Comparison of ENCODE assay signal across 10 mouse cellular contexts in the genomic region with DNA sequence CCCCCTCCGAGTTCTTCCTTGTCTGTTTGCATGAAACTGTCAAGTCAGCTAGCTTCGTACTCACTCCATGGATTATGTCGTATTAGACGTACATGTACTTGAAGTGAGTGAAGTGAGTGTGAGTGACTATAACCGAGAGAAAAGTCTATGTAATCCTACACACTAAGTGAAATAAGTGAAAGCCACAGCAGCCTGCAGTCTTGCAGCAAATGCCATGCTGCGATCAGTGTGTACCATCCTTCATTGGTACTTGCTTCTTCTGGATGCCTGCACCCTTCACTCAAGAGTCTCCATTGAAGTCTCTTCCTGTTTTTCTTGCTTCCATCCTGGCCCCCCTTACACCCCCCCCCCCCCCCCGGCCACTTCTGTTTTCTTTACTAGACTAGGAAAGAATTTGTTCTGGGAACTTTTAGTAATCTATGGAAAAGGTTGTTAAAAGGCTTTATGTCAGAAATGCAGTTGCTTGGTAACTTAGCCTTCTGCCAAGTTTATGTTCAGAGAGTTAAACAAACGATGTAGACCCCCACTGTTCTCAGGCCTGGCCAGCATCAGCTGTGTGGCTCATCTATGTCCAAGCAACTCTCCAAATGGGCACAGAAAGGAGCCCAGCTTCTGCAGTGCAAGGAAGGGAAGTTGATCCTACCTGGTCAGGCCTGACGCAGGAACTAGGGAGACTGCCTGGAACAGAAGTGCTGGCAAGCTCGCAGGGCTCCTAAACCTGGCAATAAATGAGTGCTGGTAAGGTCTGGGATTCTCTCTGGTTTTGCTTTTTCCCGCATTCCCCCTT.
DNase-seq lines count a peak whose midpoint lies in the region; ATAC-seq lines count a peak whose summit lies in the region.
"Had no signal": no experiment of that assay in that cellular context is flagged by ENCODE, and none has a peak within 500 bp of the region (broad histone marks: within the 10 kb centered on the region; RNA-seq: fewer than 3 reads in every experiment).

No protein-coding gene starts in this region.

- H3K4me1 ChIP-seq in heart, embryonic 16.5 days (ENCODE audit: control insufficient read depth, insufficient read depth, low read length): peaks cover 6% of the 10 kb centered on the region; the same call in 1 of the 2 replicates
- H3K4me1 ChIP-seq in heart, embryonic 11.5 days (ENCODE audit: control insufficient read depth, insufficient read depth, low read length): 0 out of 2 replicates have a peak, but pooled peaks cover 5% of the 10 kb centered on the region
- peaks cover 49% of the 10 kb centered on the region for H3K4me1 ChIP-seq in hindbrain, embryonic 12.5 days
- H3K4me1 ChIP-seq in midbrain, embryonic 15.5 days: peaks cover 42% of the 10 kb centered on the region

- no peak for ATAC-seq in heart, embryonic 16.5 days (replicated peaks; ENCODE audit: extremely low read depth, insufficient read depth, low FRiP score)
- no peak for ATAC-seq in heart, embryonic 11.5 days (replicated peaks; ENCODE audit: insufficient number of reproducible peaks, low FRiP score, low TSS enrichment)
- ATAC-seq in common myeloid progenitor, adult 5-6 weeks (replicated peaks; ENCODE audit: low read depth, poor library complexity, severe bottlenecking): 0 out of 2 replicates have a peak, but pooled peaks have one; percentile 32
- 0 out of 2 replicates have a peak, but pooled peaks have one; percentile 51 for ATAC-seq in hindbrain, embryonic 12.5 days (ENCODE audit: low FRiP score)
- ATAC-seq in midbrain, embryonic 15.5 days (replicated peaks): no peak
- ATAC-seq in erythroblast, adult 5-6 weeks (replicated peaks; ENCODE audit: low FRiP score, poor library complexity, severe bottlenecking): no peak

- H3K36me3 ChIP-seq in heart, embryonic 16.5 days (ENCODE audit: control insufficient read depth, insufficient read depth): no peaks in the 10 kb centered on the region
- no peaks in the 10 kb centered on the region for H3K36me3 ChIP-seq in heart, embryonic 11.5 days (ENCODE audit: control insufficient read depth, insufficient read depth, low read length)
- no peaks in the 10 kb centered on the region for H3K36me3 ChIP-seq in hindbrain, embryonic 12.5 days
- no peaks in the 10 kb centered on the region for H3K36me3 ChIP-seq in midbrain, embryonic 15.5 days (replicated peaks)

- H3K27ac ChIP-seq in heart, embryonic 16.5 days (ENCODE audit: low read length): 0 out of 2 replicates have a peak overlapping the region, but pooled peaks have one; percentile 29
- no peak overlapping the region for H3K27ac ChIP-seq in heart, embryonic 11.5 days (ENCODE audit: low read depth, low read length)
- H3K27ac ChIP-seq in hindbrain, embryonic 12.5 days: peak overlapping the region; percentile 70
- peak overlapping the region; percentile 16 for H3K27ac ChIP-seq in midbrain, embryonic 15.5 days

- no peak overlapping the region for H3K4me3 ChIP-seq in heart, embryonic 16.5 days (ENCODE audit: low read length)
- H3K4me3 ChIP-seq in heart, embryonic 11.5 days (ENCODE audit: low read depth, low read length): no peak overlapping the region
- H3K4me3 ChIP-seq in hindbrain, embryonic 12.5 days: no peak overlapping the region
- no peak overlapping the region for H3K4me3 ChIP-seq in midbrain, embryonic 15.5 days

- DNase-seq in kidney, postnatal 25 days: no peak
- DNase-seq: kidney, adult 9 months; right cerebral cortex, postnatal 14 days; thymus, postnatal 4 days had no signal

- H3K4me2 ChIP-seq in heart, embryonic 16.5 days (ENCODE audit: low read depth, low read length): no peak overlapping the region
- no peak overlapping the region for H3K4me2 ChIP-seq in heart, embryonic 11.5 days
- peak overlapping the region; percentile 11; the same call in 1 of the 2 replicates for H3K4me2 ChIP-seq in hindbrain, embryonic 12.5 days (replicated peaks)
- no peak overlapping the region for H3K4me2 ChIP-seq in midbrain, embryonic 15.5 days

- no peak overlapping the region for H3K9ac ChIP-seq in heart, embryonic 16.5 days (ENCODE audit: low read length)
- no peak overlapping the region for H3K9ac ChIP-seq in heart, embryonic 11.5 days (ENCODE audit: low read depth, low read length)
- no peak overlapping the region for H3K9ac ChIP-seq in hindbrain, embryonic 12.5 days
- no peak overlapping the region for H3K9ac ChIP-seq in midbrain, embryonic 15.5 days

- 53% methylated on average over 10 of the region's 11 CpGs for WGBS in heart, embryonic 16.5 days
- 44% methylated on average over 10 of the region's 11 CpGs for WGBS in heart, embryonic 11.5 days (ENCODE audit: insufficient replicate concordance)
- 34% methylated on average over 10 of the region's 11 CpGs for WGBS in hindbrain, embryonic 12.5 days
- WGBS in midbrain, embryonic 15.5 days: 33% methylated on average over 10 of the region's 11 CpGs

- H3K9me3 ChIP-seq in heart, embryonic 16.5 days (replicated peaks; ENCODE audit: control insufficient read depth, low read length): no peaks in the 10 kb centered on the region
- H3K9me3 ChIP-seq in heart, embryonic 11.5 days (replicated peaks; ENCODE audit: control insufficient read depth, low read length): no peaks in the 10 kb centered on the region
- no peaks in the 10 kb centered on the region for H3K9me3 ChIP-seq in hindbrain, embryonic 12.5 days (replicated peaks)
- H3K9me3 ChIP-seq in midbrain, embryonic 15.5 days: no peaks in the 10 kb centered on the region

- H3K27me3 ChIP-seq in heart, embryonic 16.5 days (ENCODE audit: control insufficient read depth, insufficient read depth, low read length): no peaks in the 10 kb centered on the region
- no peaks in the 10 kb centered on the region for H3K27me3 ChIP-seq in heart, embryonic 11.5 days (ENCODE audit: control insufficient read depth, insufficient read depth, low read length)
- H3K27me3 ChIP-seq in hindbrain, embryonic 12.5 days: no peaks in the 10 kb centered on the region
- no peaks in the 10 kb centered on the region for H3K27me3 ChIP-seq in midbrain, embryonic 15.5 days (replicated peaks)

Comparison
In these comparisons a context has a peak if more than half of its experiments do, and no peak if none do; other contexts are left out.
1. ATAC-seq: peak in common myeloid progenitor, adult 5-6 weeks (single experiment) and hindbrain, embryonic 12.5 days (single experiment); none in heart, embryonic 16.5 days (single experiment), heart, embryonic 11.5 days (single experiment), midbrain, embryonic 15.5 days (single experiment) and erythroblast, adult 5-6 weeks (single experiment).